Mouse (Mus musculus) cerebellum, adult (tissue): ENCODE data around the gene Exosc7.

Source experiments
- ATAC-seq: cut with Nextera tagmentation; 2 replicates; pipeline ENCODE4 v1.9.2; 2017; ENCODE audit warnings: mild to moderate bottlenecking, moderate library complexity, mixed read lengths; ENCODE audit not compliant: insufficient number of reproducible peaks, low FRiP score, low TSS enrichment

Gene Exosc7

DNA sequence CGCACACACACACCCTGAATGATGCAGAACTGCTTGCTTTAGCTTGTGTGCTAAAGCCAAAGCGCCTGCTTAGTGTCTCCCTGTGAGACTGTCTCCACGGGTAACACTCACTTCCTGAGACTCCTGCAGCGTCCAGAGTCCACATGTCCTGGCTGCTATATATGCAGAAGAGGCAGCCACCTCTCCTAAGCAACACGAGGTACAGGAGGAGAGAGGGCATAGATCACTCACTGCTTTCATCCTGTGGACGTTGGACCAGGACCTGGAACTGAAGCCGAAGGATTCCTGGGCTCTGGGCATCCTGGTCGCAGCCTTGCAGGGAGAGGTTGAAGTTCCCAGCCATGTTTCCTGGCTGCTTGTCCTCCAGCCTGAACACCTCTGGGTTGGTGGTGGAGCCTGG, 70.2 kb downstream of the Exosc7 start:
- ATAC-seq = no peak

DNA sequence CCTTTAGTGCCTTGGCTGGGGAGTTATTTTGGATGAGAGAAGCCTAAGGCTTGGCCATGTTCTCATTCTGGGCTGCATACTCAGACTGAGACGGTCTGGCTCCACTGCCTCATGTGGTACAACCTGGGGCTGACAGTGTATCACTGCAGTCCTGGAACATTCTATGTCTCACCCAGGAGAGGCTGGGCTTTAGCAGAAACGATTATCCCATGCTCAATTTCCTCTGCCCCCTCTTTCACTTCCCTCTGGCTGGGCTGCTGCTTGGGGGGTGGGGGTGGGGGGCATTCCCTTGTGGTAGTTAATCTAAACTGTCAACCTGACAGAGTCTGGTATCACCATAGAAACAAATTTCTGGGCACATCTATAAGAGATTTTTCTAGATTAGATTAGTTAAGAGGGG, 72.5 kb downstream of the Exosc7 start:
- ATAC-seq = no peak
